Mouse (Mus musculus): Measurements from ENCODE around the gene Gipr.

GRCm38 (mm10) chr7:19202065-19202850 lies 36.3 kb upstream of the Gipr start:
- no peak for TF ChIP-seq CTCF (IDR thresholded peaks at IDR 0.05; ENCODE audit: control insufficient read depth, insufficient read depth, low read length)
- no peak for TF ChIP-seq POLR2A (IDR thresholded peaks at IDR 0.05; ENCODE audit: borderline replicate concordance, control insufficient read depth, low read depth, low read length)

All from bone marrow, adult 2 months (tissue).